Mouse (Mus musculus) thymus, adult 2 months (tissue): ENCODE measurements around the gene Mrpl37. TPM values are rescaled to one million over a fixed set of nuclear protein-coding genes. Genes with fewer than 3 reads are reported as not detected.
"Not testable (repeated sequence)": the region's sequence is repeated elsewhere in the genome, so short reads cannot be mapped to it uniquely, and the experiment has no call there.

ENCODE experiments used
- DNase-seq: peaks from one replicate; pipeline ENCODE4 v3.0.0; 2021
- H3K27ac ChIP-seq: fragments of 200-500 bp; 2 replicates; pipeline ENCODE4 v1.5.1; 2012; ENCODE audit warnings: low read length, control low read depth; ENCODE audit not compliant: control insufficient read depth, insufficient read depth
- H3K27me3 ChIP-seq: fragments of 200-500 bp; 2 replicates; pipeline ENCODE4 v1.6.1; 2012; ENCODE audit warnings: mild to moderate bottlenecking, low read length, moderate library complexity, mixed read lengths; ENCODE audit not compliant: control insufficient read depth, insufficient read depth
- H3K36me3 ChIP-seq: fragments of 200-500 bp; 2 replicates; pipeline ENCODE4 v1.6.1; 2012; ENCODE audit warnings: mild to moderate bottlenecking, low read length, moderate library complexity; ENCODE audit not compliant: control insufficient read depth, insufficient read depth
- H3K4me1 ChIP-seq: fragments of 200-500 bp; replicated peaks from 2 replicates; pipeline ENCODE4 v1.6.1; 2012; ENCODE audit warnings: low read length; ENCODE audit not compliant: control insufficient read depth, insufficient read depth
- H3K4me3 ChIP-seq: fragments of 200-500 bp; 2 replicates; pipeline ENCODE4 v1.5.1; 2012; ENCODE audit warnings: mild to moderate bottlenecking, low read length, control low read depth, moderate library complexity; ENCODE audit not compliant: control insufficient read depth, insufficient read depth
- CTCF ChIP-seq: fragments of 200-500 bp; IDR thresholded peaks from 2 replicates; pipeline ENCODE4 v1.5.1; 2012; ENCODE audit warnings: mild to moderate bottlenecking, control low read depth, low read length, moderate library complexity, borderline replicate concordance; ENCODE audit not compliant: control insufficient read depth, poor library complexity, insufficient read depth; ENCODE audit errors: extremely low read depth
- POLR2A ChIP-seq: fragments of 200-500 bp; IDR thresholded peaks from 2 replicates; pipeline ENCODE4 v1.6.1; 2012; ENCODE audit warnings: mild to moderate bottlenecking, low read length, control low read depth, moderate library complexity; ENCODE audit not compliant: control insufficient read depth, poor library complexity, insufficient read depth; ENCODE audit errors: extremely low read depth
- WGBS: fragments of 180-500 bp; shearing (Covaris S2); methylation state at CpG from one replicate; pipeline ENCODE4 v1.1.7; 2018; 5-methylcytosine and 5-hydroxymethylcytosine counted together
- polyA plus RNA-seq: library from polyadenylated mRNA; depleted of rRNA; stranded (reverse); fragments of >200 nt; gene quantifications from 2 replicates; pipeline ENCODE4 v1.2.3, GENCODE M21; 2012; rRNA removed

Gene Mrpl37
- polyA plus RNA-seq: 82.5 and 94.7 TPM in 2 replicates

GRCm38 (mm10) chr4:107066252-107067124, at the start of gene Mrpl37, which contains the start of gene Cyb5rl:
Gene Mrpl37, minus strand, starts transcription at chr4:107066868.
Gene Cyb5rl, plus strand, starts transcription at chr4:107066988.
- peak; percentile 98 for DNase-seq
- Histone ChIP-seq H3K27ac (no peak within 1 kb of the TSS), H3K27me3 (no peaks in the 10 kb centered on the region), H3K36me3 (peaks cover 10% of the 10 kb centered on the region; the same call in 1 of the 2 replicates), H3K4me1 (peaks cover 12% of the 10 kb centered on the region), H3K4me3 (peak within 1 kb of the TSS; percentile 92)
- TF ChIP-seq POLR2A (peak; percentile 92), CTCF (0 out of 2 replicates have a peak, but pooled peaks have one; percentile 21)
- 1% methylated on average over 60 of the region's 60 CpGs for WGBS

GRCm38 (mm10) chr4:107114278-107114677, 47.6 kb upstream of the Mrpl37 start:
- H3K4me3 ChIP-seq: no peak overlapping the region
- no peak overlapping the region for H3K27ac ChIP-seq
- no peaks in the 10 kb centered on the region for H3K27me3 ChIP-seq
- TF ChIP-seq CTCF: no peak
- no peak for TF ChIP-seq POLR2A
- no peaks in the 10 kb centered on the region for H3K36me3 ChIP-seq
- WGBS: 93% methylated on average over 8 of the region's 8 CpGs
- DNase-seq: no peak
- no peaks in the 10 kb centered on the region for H3K4me1 ChIP-seq

- not testable (repeated sequence) for H3K4me1 ChIP-seq, H3K36me3 ChIP-seq, DNase-seq, H3K27ac ChIP-seq, H3K27me3 ChIP-seq, H3K4me3 ChIP-seq
- 97% methylated on average over 6 of the region's 6 CpGs for WGBS
Observed at GRCm38 (mm10) chr4:107109181-107109580, 42.5 kb upstream of the Mrpl37 start.

- H3K27me3 ChIP-seq: no peaks in the 10 kb centered on the region
- no peaks in the 10 kb centered on the region for H3K36me3 ChIP-seq
- no peak overlapping the region for H3K4me3 ChIP-seq
- no peak for DNase-seq
- no peak for TF ChIP-seq CTCF
- TF ChIP-seq POLR2A: no peak
- no peak overlapping the region for H3K27ac ChIP-seq
- 75% methylated on average over 13 of the region's 13 CpGs for WGBS
- no peaks in the 10 kb centered on the region for H3K4me1 ChIP-seq
Observed at GRCm38 (mm10) chr4:107108291-107108731, 41.6 kb upstream of the Mrpl37 start.

- no peaks in the 10 kb centered on the region for H3K4me1 ChIP-seq
- 90% methylated on average over 16 of the region's 16 CpGs for WGBS
- TF ChIP-seq POLR2A: no peak
- no peak for TF ChIP-seq CTCF
- H3K27ac ChIP-seq: no peak overlapping the region
- H3K4me3 ChIP-seq: no peak overlapping the region
- H3K27me3 ChIP-seq: no peaks in the 10 kb centered on the region
- H3K36me3 ChIP-seq: no peaks in the 10 kb centered on the region
- no peak for DNase-seq
Observed at GRCm38 (mm10) chr4:107106777-107107176, 40.1 kb upstream of the Mrpl37 start.

GRCm38 (mm10) chr4:107102220-107102619, 35.6 kb upstream of the Mrpl37 start:
- Histone ChIP-seq H3K4me1 (no peaks in the 10 kb centered on the region; the same call in 1 of the 2 replicates), H3K36me3 (no peaks in the 10 kb centered on the region), H3K27ac (no peak overlapping the region), H3K27me3 (no peaks in the 10 kb centered on the region), H3K4me3 (no peak overlapping the region)
- TF ChIP-seq POLR2A: no peak
- TF ChIP-seq CTCF: no peak
- no peak for DNase-seq
- WGBS: 88% methylated on average over 8 of the region's 8 CpGs
